Mouse (Mus musculus) liver, adult 2 months (tissue): ENCODE measurements at regions not wholly inside any gene's neighbourhood (a gene's known extent, or its start where the extent isn't known, plus 50 kb on each side); places are given as distances from the start of the nearest gene placed in this dataset.

ENCODE experiments used
- CTCF ChIP-seq: fragments of 200-500 bp; IDR thresholded peaks from 2 replicates; pipeline ENCODE4 v1.5.1; 2011; ENCODE audit warnings: low read depth, low read length, control low read depth
- POLR2A ChIP-seq: fragments of 200-500 bp; IDR thresholded peaks from 2 replicates; pipeline ENCODE4 v1.6.1; 2011; ENCODE audit warnings: low read length, control low read depth; ENCODE audit not compliant: insufficient read depth; ENCODE audit errors: extremely low read depth

DNA sequence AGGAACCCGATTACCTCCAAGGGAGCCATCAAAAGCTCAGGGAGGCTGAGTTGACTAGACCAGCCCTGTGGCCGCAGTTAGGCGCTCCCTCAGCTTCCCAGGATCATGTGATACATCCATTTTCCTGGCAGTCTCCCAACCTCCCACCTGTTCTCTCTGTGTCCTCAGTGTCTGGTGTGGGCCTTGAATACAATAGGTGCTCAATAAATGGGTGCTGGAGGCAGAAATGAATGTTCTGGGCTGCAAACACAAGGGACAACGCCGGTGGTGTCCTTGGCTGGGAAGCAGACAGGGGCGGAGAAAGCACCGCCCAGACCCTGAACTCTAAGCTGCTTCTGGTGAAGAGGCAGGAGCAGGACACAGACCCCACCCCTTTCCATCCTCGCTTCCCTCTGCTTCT is 93.3 kb upstream of the Runx3 start:
- TF ChIP-seq CTCF (no peak), POLR2A (no peak)
